Mouse (Mus musculus) CH12.LX (cell line): ENCODE measurements around the gene Iqub. TPM values are rescaled to one million over a fixed set of nuclear protein-coding genes. Genes with fewer than 3 reads are reported as not detected.

Source experiments
- DNase-seq: peaks from one replicate; pipeline ENCODE4 v3.0.0-alpha.2; 2013; ENCODE audit errors: extremely low read depth
- H3K27ac ChIP-seq: 2 replicates; pipeline ENCODE4 v1.5.1; 2012; ENCODE audit warnings: low read depth, mild to moderate bottlenecking, control low read depth, moderate library complexity; ENCODE audit not compliant: insufficient read depth
- H3K27me3 ChIP-seq: replicated peaks from 2 replicates; pipeline ENCODE3; 2012; ENCODE audit warnings: inconsistent platforms
- H3K36me3 ChIP-seq, 2 experiments: replicated peaks in 1 of 2; 2 replicates each; pipeline versions ENCODE3 to v1.6.1; 2012; ENCODE audit warnings: inconsistent platforms in 1 of 2, low read length in 1 of 2, mild to moderate bottlenecking in 1 of 2, mixed read lengths in 1 of 2, moderate library complexity in 1 of 2; ENCODE audit not compliant: control insufficient read depth in 1 of 2, insufficient read depth in 1 of 2
- H3K4me1 ChIP-seq, 2 experiments: 2 replicates each; pipeline ENCODE4 v1.6.1; 2012; ENCODE audit warnings: inconsistent platforms in 1 of 2, moderate library complexity in 1 of 2; ENCODE audit not compliant: insufficient read depth in 2 of 2, control insufficient read depth in 1 of 2
- H3K4me2 ChIP-seq: 2 replicates; pipeline ENCODE4 v1.6.1; 2012; ENCODE audit warnings: low read depth, mild to moderate bottlenecking, control low read depth; ENCODE audit not compliant: poor library complexity, insufficient read depth, severe bottlenecking
- H3K4me3 ChIP-seq, 3 experiments: fragments of 150-350 bp in 1 of 3; sonication (generic) in 1 of 3; replicated peaks in 1 of 3; 2 replicates each; pipeline versions ENCODE3 to v1.5.1; 2011 to 2012; ENCODE audit warnings: low read depth in 2 of 3, low read length in 2 of 3, mild to moderate bottlenecking in 2 of 3, moderate library complexity in 2 of 3, control low read depth in 1 of 3, improper control_type of control experiment in 1 of 3, inconsistent platforms in 1 of 3, mixed read lengths in 1 of 3; ENCODE audit not compliant: poor library complexity in 1 of 3
- H3K79me2 ChIP-seq: replicated peaks from 2 replicates; pipeline ENCODE4 v1.6.1; 2012; ENCODE audit warnings: mild to moderate bottlenecking, moderate library complexity; ENCODE audit not compliant: control insufficient read depth, poor library complexity, insufficient read depth, severe bottlenecking; ENCODE audit errors: extremely low read depth
- H3K9ac ChIP-seq: 2 replicates; pipeline ENCODE4 v1.6.1; 2012; ENCODE audit warnings: low read depth, mild to moderate bottlenecking, control low read depth, moderate library complexity; ENCODE audit not compliant: insufficient read depth
- H3K9me3 ChIP-seq: replicated peaks from 2 replicates; pipeline ENCODE3; 2012; ENCODE audit warnings: low read length, inconsistent platforms, mixed read lengths
- BHLHE40 ChIP-seq: IDR thresholded peaks from 2 replicates; pipeline ENCODE4 v1.6.1; 2011; ENCODE audit warnings: mild to moderate bottlenecking, low read depth, low read length, improper control_type of control experiment
- CTCF ChIP-seq, 2 experiments: IDR thresholded peaks in 1 of 2; conservative IDR thresholded peaks in 1 of 2; 2 replicates each; pipeline ENCODE4 v1.5.1; 2011 to 2012; ENCODE audit warnings: low read depth in 2 of 2, low read length in 2 of 2, improper control_type of control experiment in 1 of 2, inconsistent platforms in 1 of 2, mild to moderate bottlenecking in 1 of 2, moderate library complexity in 1 of 2
- E2F4 ChIP-seq: IDR thresholded peaks from 2 replicates; pipeline ENCODE4 v1.6.1; 2011; ENCODE audit warnings: low read depth, low read length, improper control_type of control experiment; ENCODE audit not compliant: insufficient replicate concordance
- HCFC1 ChIP-seq: IDR thresholded peaks from 2 replicates; pipeline ENCODE4 v1.6.1; 2012; ENCODE audit warnings: low read depth, mild to moderate bottlenecking, inconsistent platforms, low read length, improper control_type of control experiment
- IRF4 ChIP-seq: IDR thresholded peaks from 2 replicates; pipeline ENCODE4 v1.6.1; 2014; ENCODE audit warnings: low read depth, mild to moderate bottlenecking, inconsistent platforms, low read length, improper control_type of control experiment
- KAT2A ChIP-seq: IDR thresholded peaks from 2 replicates; pipeline ENCODE4 v1.6.1; 2012; ENCODE audit warnings: low read length, improper control_type of control experiment, inconsistent platforms; ENCODE audit not compliant: insufficient replicate concordance
- MAFK ChIP-seq: IDR thresholded peaks from 2 replicates; pipeline ENCODE4 v1.6.1; 2011; ENCODE audit warnings: low read length, improper control_type of control experiment; ENCODE audit not compliant: insufficient replicate concordance
- MAX ChIP-seq: IDR thresholded peaks from 2 replicates; pipeline ENCODE4 v1.6.1; 2011; ENCODE audit warnings: low read length, improper control_type of control experiment
- MEF2A ChIP-seq: IDR thresholded peaks from 2 replicates; pipeline ENCODE4 v1.6.1; 2014; ENCODE audit warnings: low read depth, mild to moderate bottlenecking, inconsistent platforms, low read length, improper control_type of control experiment, borderline replicate concordance
- PAX5 ChIP-seq: IDR thresholded peaks from 2 replicates; pipeline ENCODE4 v1.6.1; 2012; ENCODE audit warnings: low read length, inconsistent platforms, mixed read lengths
- RAD21 ChIP-seq: IDR thresholded peaks from 2 replicates; pipeline ENCODE4 v1.6.1; 2011; ENCODE audit warnings: low read depth, mild to moderate bottlenecking, low read length, improper control_type of control experiment, moderate library complexity
- RCOR1 ChIP-seq: conservative IDR thresholded peaks from 2 replicates; pipeline ENCODE4 v1.6.1; 2012; ENCODE audit warnings: low read depth, mild to moderate bottlenecking, inconsistent platforms, low read length, improper control_type of control experiment
- SMC3 ChIP-seq: IDR thresholded peaks from 2 replicates; pipeline ENCODE4 v1.6.1; 2011; ENCODE audit warnings: low read depth, low read length, improper control_type of control experiment
- TBP ChIP-seq: conservative IDR thresholded peaks from 2 replicates; pipeline ENCODE4 v1.6.1; 2011; ENCODE audit warnings: low read depth, low read length, improper control_type of control experiment
- UBTF ChIP-seq: IDR thresholded peaks from 2 replicates; pipeline ENCODE4 v1.6.1; 2012; ENCODE audit warnings: low read depth, mild to moderate bottlenecking, inconsistent platforms, low read length, improper control_type of control experiment, moderate library complexity
- USF2 ChIP-seq: conservative IDR thresholded peaks from 2 replicates; pipeline ENCODE4 v1.6.1; 2011; ENCODE audit warnings: low read depth, low read length, improper control_type of control experiment
- ZC3H11A ChIP-seq: IDR thresholded peaks from 2 replicates; pipeline ENCODE4 v1.6.1; 2012; ENCODE audit warnings: low read depth, mild to moderate bottlenecking, inconsistent platforms, low read length, improper control_type of control experiment
- ZKSCAN1 ChIP-seq: IDR thresholded peaks from 2 replicates; pipeline ENCODE4 v1.6.1; 2012; ENCODE audit warnings: low read depth, inconsistent platforms, low read length, improper control_type of control experiment, borderline replicate concordance
- ZMIZ1 ChIP-seq: IDR thresholded peaks from 2 replicates; pipeline ENCODE4 v1.6.1; 2012; ENCODE audit warnings: low read depth, mild to moderate bottlenecking, inconsistent platforms, low read length, improper control_type of control experiment
- ZNF384 ChIP-seq: IDR thresholded peaks from 2 replicates; pipeline ENCODE4 v1.6.1; 2012; ENCODE audit warnings: low read depth, low read length, improper control_type of control experiment, inconsistent platforms
- dilution Hi-C: fragments of 300-500 bp; cut with MboI; formaldehyde crosslinking; loops from 2 replicates; pipeline ENCODE4 v1.14.3; 2020; ENCODE audit warnings: low sequenced_read_pairs; ENCODE audit not compliant: extremely low pct_unique_long_range_greater_than_20kb, extremely low pct_ligation_motif_present
- in situ Hi-C: fragments of 300-500 bp; cut with MboI; formaldehyde crosslinking; loops from 3 replicates; pipeline ENCODE4 v1.14.3; 2019; ENCODE audit warnings: low sequenced_read_pairs, low pct_ligation_motif_present, low pct_unique_long_range_greater_than_20kb, mixed read lengths
- polyA plus RNA-seq: library from polyadenylated mRNA; unstranded; fragments of >175 nt; gene quantifications from 2 replicates; pipeline ENCODE4 v1.2.1, GENCODE M21; 2012; ENCODE audit warnings: low read depth; ENCODE audit not compliant: insufficient read length
- total RNA-seq, 2 experiments: library from RNA; depleted of rRNA; stranded (reverse); fragments of 300-350 nt in 1 of 2; fragments of >200 nt in 1 of 2; gene quantifications; 2 replicates each; pipeline ENCODE4 v1.2.3; 2012 to 2014

Iqub gene
- total and polyA plus RNA-seq, 3 experiments: not detected

- Histone ChIP-seq H3K9me3 (no peaks in the 10 kb centered on the region), H3K4me3 (no peak overlapping the region), H3K4me2 (no peak overlapping the region), H3K27ac (no peak overlapping the region), H3K4me1 (peaks cover 0 to 3% of the 10 kb centered on the region in 2 experiments; a peak in 1 of 4 replicates), H3K36me3 (no peaks in the 10 kb centered on the region), H3K27me3 (no peaks in the 10 kb centered on the region), H3K79me2 (no peaks in the 10 kb centered on the region), H3K9ac (no peak overlapping the region)
- DNase-seq: no peak
- in situ Hi-C loops: no loop called here
- TF ChIP-seq ZNF384: peak; percentile 35; the same call in 1 of the 2 replicates
- no peak for TF ChIP-seq SMC3
- dilution Hi-C loops: no loop called here
Observed at GRCm38 (mm10) chr6:24470135-24470534, 44.7 kb downstream of the Iqub start.

- peak; percentile 45 for DNase-seq
- dilution Hi-C loops (no loop called here), in situ Hi-C loops (no loop called here)
- Histone ChIP-seq H3K4me3 (no peak overlapping the region), H3K36me3 (no peaks in the 10 kb centered on the region), H3K27me3 (no peaks in the 10 kb centered on the region), H3K79me2 (no peaks in the 10 kb centered on the region), H3K9me3 (no peaks in the 10 kb centered on the region), H3K27ac (no peak overlapping the region), H3K9ac (no peak overlapping the region), H3K4me2 (no peak overlapping the region), H3K4me1 (no peaks in the 10 kb centered on the region)
- TF ChIP-seq UBTF: no peak
- TF ChIP-seq SMC3: peak; percentile 49
- no peak for TF ChIP-seq ZMIZ1
- peak; percentile 67 for TF ChIP-seq RAD21
- TF ChIP-seq E2F4: no peak
- peak; percentile 66 to 76; a peak in 3 of 4 replicates for TF ChIP-seq CTCF (conservative IDR thresholded peaks at IDR 0.05 in 1 of 2, IDR thresholded peaks at IDR 0.05 in 1 of 2; ENCODE audit: low read depth in 2 of 2, low read length in 2 of 2)
- TF ChIP-seq TBP: no peak
Observed at GRCm38 (mm10) chr6:24456097-24456496, 58.8 kb downstream of the Iqub start.

- in situ Hi-C loops: no loop called here
- no peaks in the 10 kb centered on the region for H3K4me1 ChIP-seq
- no peaks in the 10 kb centered on the region for H3K79me2 ChIP-seq
Observed at GRCm38 (mm10) chr6:24451026-24451821, 63.6 kb downstream of the Iqub start.

More at GRCm38 (mm10) chr6:24451026-24451821, 63.6 kb downstream of the Iqub start:
- H3K9me3 ChIP-seq: no peaks in the 10 kb centered on the region
- no peaks in the 10 kb centered on the region for H3K27me3 ChIP-seq
- H3K9ac ChIP-seq: no peak overlapping the region
- DNase-seq: no peak
- H3K27ac ChIP-seq: no peak overlapping the region
- H3K4me3 ChIP-seq: no peak overlapping the region
- no peaks in the 10 kb centered on the region for H3K36me3 ChIP-seq
- no peak for TF ChIP-seq MAX
- no peak for TF ChIP-seq RCOR1
- no peak for TF ChIP-seq IRF4
- no peak for TF ChIP-seq MAFK
- TF ChIP-seq TBP: no peak
- no peak for TF ChIP-seq KAT2A
- no peak for TF ChIP-seq E2F4
- no peak for TF ChIP-seq ZKSCAN1
- TF ChIP-seq USF2: no peak
- no peak for TF ChIP-seq CTCF (conservative IDR thresholded peaks at IDR 0.05 in 1 of 2, IDR thresholded peaks at IDR 0.05 in 1 of 2; ENCODE audit: low read depth in 2 of 2, low read length in 2 of 2)
- TF ChIP-seq ZC3H11A: no peak
- no peak for TF ChIP-seq ZMIZ1
- TF ChIP-seq BHLHE40: no peak
- no peak for TF ChIP-seq HCFC1
- no peak for TF ChIP-seq MEF2A
- no peak for TF ChIP-seq PAX5
- dilution Hi-C loops: no loop called here
- H3K4me2 ChIP-seq: no peak overlapping the region
